Mouse (Mus musculus): ENCODE data around the gene Clec1b.

The Clec1b gene

GRCm38 (mm10) chr6:129414177-129414576 lies 17.1 kb downstream of the Clec1b start:
- no peak for DNase-seq

GRCm38 (mm10) chr6:129422311-129422710 lies 25.2 kb downstream of the Clec1b start:
- no peak for DNase-seq

DNA sequence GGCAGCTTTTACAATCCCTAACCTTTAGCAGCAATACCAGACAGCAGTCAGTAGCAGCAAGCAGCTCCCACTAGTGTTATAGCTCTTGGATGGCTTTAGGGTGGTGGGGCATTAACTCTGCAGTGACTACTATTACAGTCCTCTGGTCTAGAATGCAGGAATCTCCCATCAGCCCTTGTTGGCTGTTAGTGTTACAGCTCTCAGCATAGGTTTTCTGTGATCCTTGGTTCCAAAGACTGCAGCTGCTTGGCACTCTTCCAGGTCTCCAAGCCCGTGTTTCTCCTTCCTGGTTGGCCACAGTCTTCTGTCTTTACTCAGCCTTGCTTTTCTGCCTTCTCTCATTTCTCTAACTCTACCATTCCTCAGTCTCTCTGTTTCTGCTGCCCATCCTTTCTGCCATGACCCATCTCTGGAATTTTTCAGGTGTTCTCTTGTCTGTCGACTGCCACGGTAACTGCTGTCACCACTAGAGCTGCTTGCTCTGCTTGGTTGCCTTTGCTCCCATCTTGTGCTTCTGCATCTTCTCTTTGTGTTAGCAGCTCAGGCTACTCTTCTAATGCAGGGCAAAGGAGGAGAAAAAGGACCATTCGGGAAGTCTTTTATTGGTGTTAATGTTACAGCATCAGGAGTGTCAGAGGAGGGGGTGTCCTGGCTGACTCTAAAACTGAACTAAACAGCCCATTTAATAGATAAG lies 26.1 kb downstream of the Clec1b start:
- DNase-seq: no peak

- DNase-seq: peak; percentile 70
These were observed 26.6 kb downstream of the Clec1b start for GRCm38 (mm10) chr6:129423734-129424072.

DNA sequence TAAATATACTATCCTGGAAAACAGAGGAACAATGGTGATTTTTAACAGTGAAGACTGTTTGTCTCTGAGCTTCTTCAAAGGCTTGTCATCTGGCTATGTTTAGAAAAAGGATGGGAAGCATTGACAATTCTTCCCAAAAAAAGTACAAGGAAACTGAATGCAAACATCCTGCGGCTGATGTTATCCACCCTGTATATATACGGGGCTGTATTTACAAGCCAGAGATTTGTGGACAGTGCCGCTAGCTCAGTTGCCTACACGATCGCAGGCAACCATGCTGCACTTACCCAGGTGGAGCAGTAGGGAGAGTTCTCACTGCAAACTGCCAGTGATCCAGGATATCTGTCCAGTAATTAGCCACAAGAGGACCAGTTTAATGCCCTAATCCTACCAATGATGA lies 28.1 kb downstream of the Clec1b start:
- DNase-seq: no peak

GRCm38 (mm10) chr6:129425812-129426211 lies 28.7 kb downstream of the Clec1b start:
- no peak for DNase-seq

GRCm38 (mm10) chr6:129427281-129427680 lies 30.2 kb downstream of the Clec1b start:
- no peak for DNase-seq

- DNase-seq: no peak
These were observed 37.1 kb downstream of the Clec1b start for GRCm38 (mm10) chr6:129434239-129434638.

- no peak for DNase-seq
These were observed 38.9 kb downstream of the Clec1b start for GRCm38 (mm10) chr6:129436025-129436424.

- no peak for DNase-seq
These were observed 40.9 kb downstream of the Clec1b start for GRCm38 (mm10) chr6:129438033-129438432.

DNA sequence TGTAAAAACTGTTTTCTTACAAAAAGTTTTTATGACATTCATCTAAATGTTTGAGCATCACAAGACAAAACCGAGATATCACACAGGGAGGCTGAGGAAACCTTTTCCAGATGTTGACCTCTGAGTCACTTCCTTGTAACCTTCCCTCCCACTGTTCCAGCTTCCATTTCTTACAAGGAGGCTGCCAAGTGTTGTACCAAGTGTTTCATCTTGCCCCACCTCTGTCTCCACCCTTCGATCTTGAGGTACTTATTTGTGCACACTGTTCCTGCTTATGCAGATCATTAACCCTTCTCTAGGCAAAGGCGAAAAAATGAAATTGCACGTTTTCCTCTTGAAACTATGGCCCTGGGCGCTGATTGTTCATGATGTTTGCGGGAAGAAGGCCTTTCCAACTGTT lies 52.6 kb downstream of the Clec1b start:
- no peak for DNase-seq

GRCm38 (mm10) chr6:129451411-129452039 lies 54.4 kb downstream of the Clec1b start, which contains the start of gene Clec1a:
TSS of gene Clec1a (minus strand) at chr6:129452000.
- DNase-seq: no peak

Data from thymus, postnatal 25 days (tissue).